Mouse (Mus musculus): ENCODE data around the gene Mbd4. TPM values are rescaled to one million over a fixed set of nuclear protein-coding genes. Genes with fewer than 3 reads are reported as not detected.

The Mbd4 gene
- polyA plus RNA-seq (2015; fragmentation: Nextera tagmentation; extraction: Ambion mirVana) = 8.5 and 9.3 TPM in 2 replicates

DNA sequence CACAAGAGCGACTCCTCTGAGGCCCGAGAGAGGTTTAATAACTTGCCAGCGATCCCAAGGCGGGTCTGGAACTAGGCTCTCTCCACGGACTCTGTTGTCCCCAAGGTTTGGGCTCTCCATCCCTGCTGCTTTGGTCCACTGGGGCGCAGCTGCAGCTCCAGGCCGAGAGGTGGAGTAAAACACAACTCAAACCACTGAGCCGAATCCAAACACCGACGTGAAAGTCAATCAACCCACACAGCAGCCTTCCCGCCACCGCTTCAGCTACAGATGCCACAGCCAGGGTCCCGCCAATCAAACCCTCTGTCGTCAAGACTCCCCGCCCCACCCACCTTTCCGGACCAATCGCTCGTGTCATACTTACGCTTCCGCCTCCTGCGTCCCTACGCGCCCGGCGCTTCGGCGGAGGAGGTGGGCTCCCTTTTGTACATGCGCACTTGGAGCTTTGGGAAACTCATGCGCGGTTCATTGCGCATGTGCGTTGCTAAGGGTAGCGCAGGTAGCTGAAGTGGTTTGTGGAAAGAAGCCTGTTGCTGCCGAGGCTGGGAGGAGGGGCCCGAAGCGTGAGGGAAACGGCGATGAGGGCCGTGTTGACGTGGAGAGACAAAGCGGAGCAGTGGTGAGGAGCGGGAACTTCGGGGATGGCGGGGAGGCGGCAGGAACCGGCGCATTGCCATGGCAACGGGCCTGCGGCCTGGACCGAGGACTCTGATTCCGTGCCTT lies at the start of gene Mbd4, which contains the start of gene Ift122:
Gene Mbd4, minus strand, starts transcription at position 281 of the 723 bp plus-strand sequence.
Gene Ift122, plus strand, starts transcription at position 380 of the 723 bp plus-strand sequence.
- peak within 1 kb of the TSS; percentile 80 for H3K4me3 ChIP-seq (ENCODE audit: low read depth, low read length)
- H3K4me1 ChIP-seq (ENCODE audit: control insufficient read depth, low read depth, low read length) = peaks cover 20% of the 10 kb centered on the region
- peak within 1 kb of the TSS; percentile 95 for H3K27ac ChIP-seq (ENCODE audit: low read length)
- no peaks in the 10 kb centered on the region for H3K9me3 ChIP-seq (replicated peaks; ENCODE audit: control insufficient read depth, low read length)
- H3K27me3 ChIP-seq (ENCODE audit: control insufficient read depth, insufficient read depth, low read depth, low read length) = no peaks in the 10 kb centered on the region
- H3K9ac ChIP-seq (ENCODE audit: low read depth, low read length) = peak within 1 kb of the TSS; percentile 79
- H3K4me2 ChIP-seq (ENCODE audit: low read depth, low read length) = peak within 1 kb of the TSS; percentile 82
- H3K36me3 ChIP-seq (ENCODE audit: control insufficient read depth, insufficient read depth) = peaks cover 9% of the 10 kb centered on the region
- ATAC-seq (ENCODE audit: low read depth) = peak; percentile 98
- under 1% methylated on average over 51 of the region's 51 CpGs for WGBS (ENCODE audit: insufficient replicate concordance)

DNA sequence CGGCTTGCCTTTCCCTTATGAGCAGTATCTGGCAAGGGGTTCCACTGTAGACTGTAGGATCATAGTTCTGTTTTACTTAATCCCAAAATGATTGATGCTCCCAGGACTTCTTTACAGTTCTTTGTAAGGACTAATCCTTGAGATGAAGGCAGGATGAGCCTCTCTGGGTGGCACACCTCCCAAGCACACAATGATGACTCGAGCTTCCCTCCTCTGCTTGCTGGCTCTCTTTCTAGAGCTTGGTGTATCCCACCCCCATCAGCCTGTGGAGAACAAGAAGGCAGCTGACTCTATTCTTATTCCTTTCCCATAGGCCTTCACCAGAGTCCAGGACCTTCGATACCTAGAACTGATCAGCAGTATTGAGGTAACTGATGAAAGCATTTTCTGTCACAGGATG lies 49.4 kb upstream of the Mbd4 start:
- Histone ChIP-seq H3K9ac (ENCODE audit: low read depth, low read length) (no peak overlapping the region), H3K36me3 (ENCODE audit: control insufficient read depth, insufficient read depth) (no peaks in the 10 kb centered on the region), H3K4me3 (ENCODE audit: low read depth, low read length) (no peak overlapping the region), H3K27me3 (ENCODE audit: control insufficient read depth, insufficient read depth, low read depth, low read length) (no peaks in the 10 kb centered on the region), H3K9me3 (replicated peaks; ENCODE audit: control insufficient read depth, low read length) (no peaks in the 10 kb centered on the region), H3K27ac (ENCODE audit: low read length) (no peak overlapping the region), H3K4me1 (ENCODE audit: control insufficient read depth, low read depth, low read length) (no peaks in the 10 kb centered on the region), H3K4me2 (ENCODE audit: low read depth, low read length) (no peak overlapping the region)
- ATAC-seq (ENCODE audit: low read depth) = no peak
- 59% methylated on average over 3 of the region's 3 CpGs for WGBS (ENCODE audit: insufficient replicate concordance)

DNA sequence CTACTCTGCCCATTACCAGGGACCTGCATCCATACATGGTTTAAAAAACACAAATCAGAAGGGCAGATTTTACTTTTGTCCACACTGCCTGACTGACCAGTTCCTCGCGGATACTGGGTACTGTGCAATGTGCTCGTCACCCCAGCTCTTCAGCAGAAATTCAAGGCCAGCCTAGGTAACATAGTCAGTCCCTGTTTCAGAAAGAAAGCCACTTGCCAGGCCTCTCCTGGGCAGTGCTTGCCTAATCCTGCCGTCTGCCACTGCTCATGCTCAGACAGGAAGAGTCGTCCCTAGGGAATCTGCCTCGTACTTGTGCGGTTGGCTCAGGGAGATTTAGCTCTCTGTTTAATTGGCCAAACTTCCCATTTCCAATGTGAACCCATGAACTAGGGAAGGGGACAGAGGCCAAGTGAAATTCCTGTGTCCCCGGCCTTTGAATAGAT lies 48.3 kb upstream of the Mbd4 start:
- no peaks in the 10 kb centered on the region for H3K27me3 ChIP-seq (ENCODE audit: control insufficient read depth, insufficient read depth, low read depth, low read length)
- H3K4me1 ChIP-seq (ENCODE audit: control insufficient read depth, low read depth, low read length) = no peaks in the 10 kb centered on the region
- ATAC-seq (ENCODE audit: low read depth) = 0 out of 2 replicates have a peak, but pooled peaks have one; percentile 7
- H3K9me3 ChIP-seq (replicated peaks; ENCODE audit: control insufficient read depth, low read length) = no peaks in the 10 kb centered on the region
- H3K4me3 ChIP-seq (ENCODE audit: low read depth, low read length) = no peak overlapping the region
- no peaks in the 10 kb centered on the region for H3K36me3 ChIP-seq (ENCODE audit: control insufficient read depth, insufficient read depth)
- H3K4me2 ChIP-seq (ENCODE audit: low read depth, low read length) = no peak overlapping the region
- no peak overlapping the region for H3K9ac ChIP-seq (ENCODE audit: low read depth, low read length)
- 73% methylated on average over 8 of the region's 8 CpGs for WGBS (ENCODE audit: insufficient replicate concordance)
- H3K27ac ChIP-seq (ENCODE audit: low read length) = no peak overlapping the region

DNA sequence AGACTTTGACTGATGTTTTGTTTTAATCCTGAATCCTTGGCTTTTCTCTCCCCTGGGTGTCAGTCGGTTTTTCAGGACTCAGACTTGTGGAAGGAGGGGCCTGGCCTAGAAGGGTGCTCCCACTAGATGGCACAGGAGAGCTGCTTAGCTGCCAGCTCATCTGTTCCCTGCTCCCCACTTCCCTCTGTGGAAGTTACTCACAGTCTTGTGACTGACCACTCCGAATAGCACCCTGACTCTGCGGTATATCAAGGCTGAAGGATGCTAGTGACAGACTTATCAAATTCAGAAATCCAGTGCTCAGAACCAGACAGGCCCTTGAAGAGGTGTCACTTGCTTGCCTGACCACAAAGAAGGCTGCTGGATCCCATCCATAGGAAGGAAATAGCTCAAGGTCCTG lies 47.9 kb upstream of the Mbd4 start:
- Histone ChIP-seq H3K9ac (ENCODE audit: low read depth, low read length) (no peak overlapping the region), H3K4me2 (ENCODE audit: low read depth, low read length) (no peak overlapping the region), H3K27me3 (ENCODE audit: control insufficient read depth, insufficient read depth, low read depth, low read length) (no peaks in the 10 kb centered on the region), H3K27ac (ENCODE audit: low read length) (no peak overlapping the region), H3K36me3 (ENCODE audit: control insufficient read depth, insufficient read depth) (no peaks in the 10 kb centered on the region), H3K9me3 (replicated peaks; ENCODE audit: control insufficient read depth, low read length) (no peaks in the 10 kb centered on the region), H3K4me1 (ENCODE audit: control insufficient read depth, low read depth, low read length) (no peaks in the 10 kb centered on the region), H3K4me3 (ENCODE audit: low read depth, low read length) (no peak overlapping the region)
- ATAC-seq (ENCODE audit: low read depth) = peak; percentile 43; the same call in 1 of the 2 replicates
- 1% methylated on average over 3 of the region's 3 CpGs for WGBS (ENCODE audit: insufficient replicate concordance)

DNA sequence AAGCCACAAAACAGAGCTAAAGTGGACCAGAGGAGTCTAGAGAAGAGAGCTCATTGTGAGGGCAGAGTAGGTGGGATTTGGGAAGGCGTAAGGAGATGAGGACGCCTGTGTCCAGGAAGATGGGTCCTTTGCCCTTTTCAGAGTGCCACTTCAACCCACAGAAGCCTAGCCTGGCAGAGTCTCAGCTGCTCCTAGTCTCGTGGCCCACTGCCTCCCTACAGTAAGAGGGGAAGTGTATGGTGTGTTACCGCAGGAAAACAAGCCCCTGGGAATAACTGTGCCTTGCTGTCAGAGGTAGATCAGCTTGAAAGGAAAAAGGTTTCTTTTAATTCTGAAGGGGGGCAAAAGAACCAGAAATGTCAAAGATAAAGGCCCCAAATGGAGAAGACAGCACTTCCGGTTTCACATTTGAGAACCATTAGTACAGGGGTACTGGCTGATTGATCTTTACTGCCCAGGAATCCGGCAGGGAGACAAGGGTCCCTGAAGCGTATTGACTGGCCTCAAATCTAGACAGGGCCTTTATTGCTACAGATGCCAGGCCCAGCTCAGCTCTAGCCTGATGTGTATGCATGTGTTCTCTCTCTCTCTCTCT lies 44.9 kb upstream of the Mbd4 start:
- 51% methylated on average over 7 of the region's 7 CpGs for WGBS (ENCODE audit: insufficient replicate concordance)

DNA sequence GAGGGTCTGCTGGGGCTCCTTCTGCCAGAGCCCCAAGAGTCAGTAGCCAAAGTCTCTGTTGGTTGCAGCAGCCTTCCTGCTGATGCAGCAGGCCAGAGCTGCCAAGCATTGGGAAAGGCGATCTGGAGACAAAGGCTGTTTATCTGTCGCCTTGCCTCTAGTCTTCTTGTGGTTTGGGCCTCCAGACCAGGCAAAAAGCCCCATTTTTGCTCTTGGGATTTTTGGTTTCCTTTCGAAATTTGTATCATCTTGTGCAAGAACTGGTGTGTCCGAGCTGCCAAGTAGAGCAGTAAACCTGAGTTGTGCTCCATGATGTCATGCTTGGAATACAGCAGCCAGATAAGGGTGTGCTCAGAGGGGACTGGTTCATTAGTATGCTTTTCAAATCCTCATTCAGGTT lies 43.9 kb upstream of the Mbd4 start:
- H3K4me1 ChIP-seq (ENCODE audit: control insufficient read depth, low read depth, low read length) = no peaks in the 10 kb centered on the region
- no peak overlapping the region for H3K4me3 ChIP-seq (ENCODE audit: low read depth, low read length)
- H3K36me3 ChIP-seq (ENCODE audit: control insufficient read depth, insufficient read depth) = no peaks in the 10 kb centered on the region
- 30% methylated on average over 4 of the region's 4 CpGs for WGBS (ENCODE audit: insufficient replicate concordance)
- no peaks in the 10 kb centered on the region for H3K9me3 ChIP-seq (replicated peaks; ENCODE audit: control insufficient read depth, low read length)
- no peak overlapping the region for H3K27ac ChIP-seq (ENCODE audit: low read length)
- no peak overlapping the region for H3K9ac ChIP-seq (ENCODE audit: low read depth, low read length)
- H3K27me3 ChIP-seq (ENCODE audit: control insufficient read depth, insufficient read depth, low read depth, low read length) = no peaks in the 10 kb centered on the region
- ATAC-seq (ENCODE audit: low read depth) = no peak
- no peak overlapping the region for H3K4me2 ChIP-seq (ENCODE audit: low read depth, low read length)

More for the DNA sequence above, 44.9 kb upstream of the Mbd4 start:
- H3K4me2 ChIP-seq (ENCODE audit: low read depth, low read length) = no peak overlapping the region
- ATAC-seq (ENCODE audit: low read depth) = no peak
- H3K4me1 ChIP-seq (ENCODE audit: control insufficient read depth, low read depth, low read length) = no peaks in the 10 kb centered on the region
- no peak overlapping the region for H3K4me3 ChIP-seq (ENCODE audit: low read depth, low read length)
- H3K27ac ChIP-seq (ENCODE audit: low read length) = no peak overlapping the region
- no peaks in the 10 kb centered on the region for H3K27me3 ChIP-seq (ENCODE audit: control insufficient read depth, insufficient read depth, low read depth, low read length)
- H3K9me3 ChIP-seq (replicated peaks; ENCODE audit: control insufficient read depth, low read length) = no peaks in the 10 kb centered on the region
- H3K9ac ChIP-seq (ENCODE audit: low read depth, low read length) = no peak overlapping the region
- H3K36me3 ChIP-seq (ENCODE audit: control insufficient read depth, insufficient read depth) = no peaks in the 10 kb centered on the region

DNA sequence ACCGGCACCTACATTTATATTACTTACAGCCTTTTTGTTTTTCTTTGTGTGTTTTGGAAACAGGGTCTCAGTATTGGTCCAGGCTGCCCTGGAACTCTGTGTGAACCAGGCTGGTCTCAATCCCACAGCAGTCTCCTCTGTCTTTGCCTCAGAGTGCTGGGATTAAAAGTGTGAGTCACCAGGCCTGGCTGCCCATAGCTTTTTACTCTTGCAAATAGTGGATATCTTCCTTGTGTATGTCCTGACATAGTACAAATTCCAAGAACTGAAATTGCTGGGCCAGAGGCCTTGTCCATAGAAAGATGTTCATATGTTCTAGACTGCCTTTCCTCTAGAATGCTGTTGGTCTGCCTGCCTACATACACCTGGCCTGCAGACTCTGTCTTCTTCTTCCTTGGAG lies 43.2 kb upstream of the Mbd4 start:
- H3K36me3 ChIP-seq (ENCODE audit: control insufficient read depth, insufficient read depth) = no peaks in the 10 kb centered on the region
- ATAC-seq (ENCODE audit: low read depth) = no peak
- no peak overlapping the region for H3K4me2 ChIP-seq (ENCODE audit: low read depth, low read length)
- WGBS (ENCODE audit: insufficient replicate concordance) = 79% methylated on average over 1 of the region's 1 CpGs
- no peaks in the 10 kb centered on the region for H3K4me1 ChIP-seq (ENCODE audit: control insufficient read depth, low read depth, low read length)
- no peak overlapping the region for H3K27ac ChIP-seq (ENCODE audit: low read length)
- H3K27me3 ChIP-seq (ENCODE audit: control insufficient read depth, insufficient read depth, low read depth, low read length) = no peaks in the 10 kb centered on the region
- H3K9ac ChIP-seq (ENCODE audit: low read depth, low read length) = no peak overlapping the region
- no peak overlapping the region for H3K4me3 ChIP-seq (ENCODE audit: low read depth, low read length)
- H3K9me3 ChIP-seq (replicated peaks; ENCODE audit: control insufficient read depth, low read length) = no peaks in the 10 kb centered on the region

DNA sequence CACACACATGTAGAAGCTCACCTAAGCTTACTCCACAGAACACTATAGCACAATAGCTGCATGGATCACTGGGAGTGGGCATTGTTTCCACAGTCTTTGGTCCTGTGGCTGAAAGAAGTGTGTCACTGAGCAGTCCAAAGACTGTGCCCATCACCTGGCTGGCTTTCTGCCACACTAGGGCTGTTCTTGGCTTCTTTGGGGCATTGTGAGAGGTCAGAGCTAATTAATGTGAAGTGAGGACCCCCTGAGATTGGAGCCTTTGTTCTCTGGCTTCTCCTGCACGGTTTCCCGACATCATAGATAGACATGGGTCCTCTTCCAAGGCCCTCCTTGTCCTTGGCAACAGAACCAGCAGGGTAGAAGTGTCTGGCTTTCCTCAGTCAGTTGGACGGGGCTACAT lies 39.2 kb upstream of the Mbd4 start:
- H3K27me3 ChIP-seq (ENCODE audit: control insufficient read depth, insufficient read depth, low read depth, low read length) = no peaks in the 10 kb centered on the region
- ATAC-seq (ENCODE audit: low read depth) = no peak
- no peak overlapping the region for H3K4me3 ChIP-seq (ENCODE audit: low read depth, low read length)
- no peaks in the 10 kb centered on the region for H3K4me1 ChIP-seq (ENCODE audit: control insufficient read depth, low read depth, low read length)
- H3K9ac ChIP-seq (ENCODE audit: low read depth, low read length) = no peak overlapping the region
- H3K9me3 ChIP-seq (replicated peaks; ENCODE audit: control insufficient read depth, low read length) = no peaks in the 10 kb centered on the region
- no peak overlapping the region for H3K27ac ChIP-seq (ENCODE audit: low read length)
- H3K36me3 ChIP-seq (ENCODE audit: control insufficient read depth, insufficient read depth) = no peaks in the 10 kb centered on the region
- H3K4me2 ChIP-seq (ENCODE audit: low read depth, low read length) = no peak overlapping the region
- WGBS (ENCODE audit: insufficient replicate concordance) = 41% methylated on average over 3 of the region's 3 CpGs

- 65% methylated on average over 8 of the region's 8 CpGs for WGBS (ENCODE audit: insufficient replicate concordance)
- no peak overlapping the region for H3K27ac ChIP-seq (ENCODE audit: low read length)
- H3K4me2 ChIP-seq (ENCODE audit: low read depth, low read length) = no peak overlapping the region
- no peaks in the 10 kb centered on the region for H3K9me3 ChIP-seq (replicated peaks; ENCODE audit: control insufficient read depth, low read length)
- no peak for ATAC-seq (ENCODE audit: low read depth)
- no peaks in the 10 kb centered on the region for H3K36me3 ChIP-seq (ENCODE audit: control insufficient read depth, insufficient read depth)
- no peaks in the 10 kb centered on the region for H3K27me3 ChIP-seq (ENCODE audit: control insufficient read depth, insufficient read depth, low read depth, low read length)
- peaks cover 3% of the 10 kb centered on the region for H3K4me1 ChIP-seq (ENCODE audit: control insufficient read depth, low read depth, low read length)
- no peak overlapping the region for H3K4me3 ChIP-seq (ENCODE audit: low read depth, low read length)
- H3K9ac ChIP-seq (ENCODE audit: low read depth, low read length) = no peak overlapping the region
These were observed 38.4 kb upstream of the Mbd4 start for GRCm38 (mm10) chr6:115891497-115892061.
